Mouse (Mus musculus): ENCODE measurements around the gene Gm4141.
"Not testable (repeated sequence)": the region's sequence is repeated elsewhere in the genome, so short reads cannot be mapped to it uniquely, and the experiment has no call there.

GRCm38 (mm10) chr7:20545657-20546056, 30.4 kb downstream of the Gm4141 start, which contains the start of gene Gm5726:
- not testable (repeated sequence) for TF ChIP-seq CTCF, EP300 (IDR thresholded peaks at IDR 0.05)

Data from lung, postnatal 0 days (tissue).